Mouse (Mus musculus): Measurements from ENCODE around the gene Dpy19l3. TPM values are rescaled to one million over a fixed set of nuclear protein-coding genes. Genes with fewer than 3 reads are reported as not detected.
A peak's percentile ranks its signal among the peaks of the same experiment; 100 is the strongest.

Dpy19l3 gene
- polyA plus RNA-seq (2014; fragmentation: Nextera tagmentation; extraction: Ambion mirVana) = 34.3 and 43.7 TPM in 2 replicates

- 1% methylated on average over 68 of the region's 70 CpGs for WGBS
- Histone ChIP-seq H3K4me3 (ENCODE audit: low read depth, low read length) (peak within 1 kb of the TSS; percentile 86), H3K27ac (replicated peaks; ENCODE audit: low read depth, low read length) (peak within 1 kb of the TSS; percentile 9; the same call in 1 of the 2 replicates), H3K36me3 (ENCODE audit: control insufficient read depth, insufficient read depth, low read length) (no peaks in the 10 kb centered on the region), H3K9ac (ENCODE audit: low read length) (peak within 1 kb of the TSS; percentile 73), H3K27me3 (ENCODE audit: control insufficient read depth, insufficient read depth, low read length) (no peaks in the 10 kb centered on the region), H3K4me2 (ENCODE audit: low read depth, severe bottlenecking) (peak within 1 kb of the TSS; percentile 84), H3K4me1 (ENCODE audit: control insufficient read depth, insufficient read depth, low read length) (peaks cover 3% of the 10 kb centered on the region; the same call in 1 of the 2 replicates), H3K9me3 (ENCODE audit: control insufficient read depth, low read length) (no peaks in the 10 kb centered on the region)
- DNase-seq (ENCODE audit: low spot score) (peak; percentile 95), ATAC-seq (ENCODE audit: insufficient number of reproducible peaks, low FRiP score, low TSS enrichment, low read depth) (peak; percentile 96)
Observed at GRCm38 (mm10) chr7:35754033-35754885, at the start of gene Dpy19l3. Gene Dpy19l3, minus strand, starts transcription at chr7:35754454.

- Histone ChIP-seq H3K4me3 (ENCODE audit: low read depth, low read length) (peak within 1 kb of the TSS; percentile 72), H3K9ac (ENCODE audit: low read length) (peak within 1 kb of the TSS; percentile 89), H3K9me3 (ENCODE audit: control insufficient read depth, low read length) (no peaks in the 10 kb centered on the region), H3K4me2 (ENCODE audit: low read depth, severe bottlenecking) (peak within 1 kb of the TSS; percentile 70), H3K36me3 (ENCODE audit: control insufficient read depth, insufficient read depth, low read length) (peaks cover 2% of the 10 kb centered on the region; the same call in 1 of the 2 replicates), H3K27ac (replicated peaks; ENCODE audit: low read depth, low read length) (peak within 1 kb of the TSS; percentile 75), H3K4me1 (ENCODE audit: control insufficient read depth, insufficient read depth, low read length) (0 out of 2 replicates have a peak, but pooled peaks cover 2% of the 10 kb centered on the region), H3K27me3 (ENCODE audit: control insufficient read depth, insufficient read depth, low read length) (no peaks in the 10 kb centered on the region)
- 21% methylated on average over 26 of the region's 26 CpGs for WGBS
- DNase-seq (ENCODE audit: low spot score) (peak; percentile 94), ATAC-seq (ENCODE audit: insufficient number of reproducible peaks, low FRiP score, low TSS enrichment, low read depth) (peak; percentile 89)
Observed at GRCm38 (mm10) chr7:35802906-35803595, 48.8 kb upstream of the Dpy19l3 start, which contains the start of gene Zfp507. Gene Zfp507, minus strand, starts transcription at chr7:35803003.

- H3K9ac ChIP-seq (ENCODE audit: low read length) = peak overlapping the region; percentile 89
- ATAC-seq (ENCODE audit: insufficient number of reproducible peaks, low FRiP score, low TSS enrichment, low read depth) (peak; percentile 80), DNase-seq (ENCODE audit: low spot score) (no peak)
- H3K27ac ChIP-seq (replicated peaks; ENCODE audit: low read depth, low read length) = peak overlapping the region; percentile 75
- no peaks in the 10 kb centered on the region for H3K27me3 ChIP-seq (ENCODE audit: control insufficient read depth, insufficient read depth, low read length)
- no peaks in the 10 kb centered on the region for H3K9me3 ChIP-seq (ENCODE audit: control insufficient read depth, low read length)
- H3K4me1 ChIP-seq (ENCODE audit: control insufficient read depth, insufficient read depth, low read length) = 0 out of 2 replicates have a peak, but pooled peaks cover 2% of the 10 kb centered on the region
- peak overlapping the region; percentile 72 for H3K4me3 ChIP-seq (ENCODE audit: low read depth, low read length)
- under 1% methylated on average over 49 of the region's 49 CpGs for WGBS
- peak overlapping the region; percentile 70 for H3K4me2 ChIP-seq (ENCODE audit: low read depth, severe bottlenecking)
- H3K36me3 ChIP-seq (ENCODE audit: control insufficient read depth, insufficient read depth, low read length) = peaks cover 2% of the 10 kb centered on the region; the same call in 1 of the 2 replicates
Observed at GRCm38 (mm10) chr7:35802201-35802905, 48.1 kb upstream of the Dpy19l3 start.

- Histone ChIP-seq H3K4me3 (ENCODE audit: low read depth, low read length) (no peak overlapping the region), H3K4me2 (ENCODE audit: low read depth, severe bottlenecking) (no peak overlapping the region), H3K27me3 (ENCODE audit: control insufficient read depth, insufficient read depth, low read length) (no peaks in the 10 kb centered on the region), H3K9ac (ENCODE audit: low read length) (no peak overlapping the region), H3K27ac (replicated peaks; ENCODE audit: low read depth, low read length) (no peak overlapping the region), H3K9me3 (ENCODE audit: control insufficient read depth, low read length) (no peaks in the 10 kb centered on the region), H3K4me1 (ENCODE audit: control insufficient read depth, insufficient read depth, low read length) (peaks cover 2% of the 10 kb centered on the region; the same call in 1 of the 2 replicates), H3K36me3 (ENCODE audit: control insufficient read depth, insufficient read depth, low read length) (peaks cover 16% of the 10 kb centered on the region; the same call in 1 of the 2 replicates)
- DNase-seq (ENCODE audit: low spot score) = no peak
- no peak for ATAC-seq (ENCODE audit: insufficient number of reproducible peaks, low FRiP score, low TSS enrichment, low read depth)
- WGBS = 86% methylated on average over 7 of the region's 7 CpGs
Observed at GRCm38 (mm10) chr7:35796123-35796522, 41.9 kb upstream of the Dpy19l3 start.

GRCm38 (mm10) chr7:35794145-35794664 is 40.0 kb upstream of the Dpy19l3 start:
- H3K27me3 ChIP-seq (ENCODE audit: control insufficient read depth, insufficient read depth, low read length) = no peaks in the 10 kb centered on the region
- no peaks in the 10 kb centered on the region; the same call in 1 of the 2 replicates for H3K4me1 ChIP-seq (ENCODE audit: control insufficient read depth, insufficient read depth, low read length)
- H3K4me3 ChIP-seq (ENCODE audit: low read depth, low read length) = no peak overlapping the region
- ATAC-seq (ENCODE audit: insufficient number of reproducible peaks, low FRiP score, low TSS enrichment, low read depth) (no peak), DNase-seq (ENCODE audit: low spot score) (no peak)
- H3K9me3 ChIP-seq (ENCODE audit: control insufficient read depth, low read length) = no peaks in the 10 kb centered on the region
- H3K27ac ChIP-seq (replicated peaks; ENCODE audit: low read depth, low read length) = no peak overlapping the region
- peaks cover 14% of the 10 kb centered on the region; the same call in 1 of the 2 replicates for H3K36me3 ChIP-seq (ENCODE audit: control insufficient read depth, insufficient read depth, low read length)
- H3K4me2 ChIP-seq (ENCODE audit: low read depth, severe bottlenecking) = no peak overlapping the region
- WGBS = 88% methylated on average over 12 of the region's 12 CpGs
- no peak overlapping the region for H3K9ac ChIP-seq (ENCODE audit: low read length)

GRCm38 (mm10) chr7:35792150-35792848 is 38.0 kb upstream of the Dpy19l3 start:
- Histone ChIP-seq H3K4me1 (ENCODE audit: control insufficient read depth, insufficient read depth, low read length) (no peaks in the 10 kb centered on the region; the same call in 1 of the 2 replicates), H3K4me2 (ENCODE audit: low read depth, severe bottlenecking) (no peak overlapping the region), H3K27me3 (ENCODE audit: control insufficient read depth, insufficient read depth, low read length) (no peaks in the 10 kb centered on the region), H3K36me3 (ENCODE audit: control insufficient read depth, insufficient read depth, low read length) (peaks cover 17% of the 10 kb centered on the region), H3K9ac (ENCODE audit: low read length) (no peak overlapping the region), H3K27ac (replicated peaks; ENCODE audit: low read depth, low read length) (no peak overlapping the region), H3K4me3 (ENCODE audit: low read depth, low read length) (no peak overlapping the region), H3K9me3 (ENCODE audit: control insufficient read depth, low read length) (no peaks in the 10 kb centered on the region)
- ATAC-seq (ENCODE audit: insufficient number of reproducible peaks, low FRiP score, low TSS enrichment, low read depth) (no peak), DNase-seq (ENCODE audit: low spot score) (no peak)
- 90% methylated on average over 12 of the region's 12 CpGs for WGBS

- 45% methylated on average over 8 of the region's 8 CpGs for WGBS
- DNase-seq (ENCODE audit: low spot score) (no peak), ATAC-seq (ENCODE audit: insufficient number of reproducible peaks, low FRiP score, low TSS enrichment, low read depth) (no peak)
- Histone ChIP-seq H3K4me1 (ENCODE audit: control insufficient read depth, insufficient read depth, low read length) (no peaks in the 10 kb centered on the region; the same call in 1 of the 2 replicates), H3K4me2 (ENCODE audit: low read depth, severe bottlenecking) (no peak overlapping the region), H3K4me3 (ENCODE audit: low read depth, low read length) (no peak overlapping the region), H3K9ac (ENCODE audit: low read length) (no peak overlapping the region), H3K27me3 (ENCODE audit: control insufficient read depth, insufficient read depth, low read length) (no peaks in the 10 kb centered on the region), H3K27ac (replicated peaks; ENCODE audit: low read depth, low read length) (no peak overlapping the region), H3K9me3 (ENCODE audit: control insufficient read depth, low read length) (no peaks in the 10 kb centered on the region), H3K36me3 (ENCODE audit: control insufficient read depth, insufficient read depth, low read length) (peaks cover 18% of the 10 kb centered on the region)
Observed at GRCm38 (mm10) chr7:35790926-35791325, 36.7 kb upstream of the Dpy19l3 start.

Measured in limb, embryonic 11.5 days (tissue).